Mouse (Mus musculus) embryonic facial prominence, embryonic 11.5 days (tissue): ENCODE results near the gene Elfn1. TPM values are rescaled to one million over a fixed set of nuclear protein-coding genes. Genes with fewer than 3 reads are reported as not detected.
A peak's percentile ranks its signal among the peaks of the same experiment; 100 is the strongest.

Experiments used
- ATAC-seq: fragments of 200-750 bp; cut with Nextera tagmentation; replicated peaks from 2 replicates; pipeline ENCODE4 v1.8.0; 2017; ENCODE audit warnings: low read depth; ENCODE audit not compliant: insufficient number of reproducible peaks, low FRiP score, low TSS enrichment
- DNase-seq: peaks from one replicate; pipeline ENCODE4 v3.0.0-alpha.2; 2015; ENCODE audit warnings: low spot score
- H3K27ac ChIP-seq: fragments of 300-500 bp; sonication (generic); replicated peaks from 2 replicates; pipeline ENCODE4 v1.5.1; 2014; ENCODE audit warnings: mild to moderate bottlenecking, low read depth, low read length, control low read depth
- H3K27me3 ChIP-seq: fragments of 300-500 bp; sonication (generic); 2 replicates; pipeline ENCODE4 v1.6.1; 2014; ENCODE audit warnings: mild to moderate bottlenecking, low read length, moderate library complexity, mixed read lengths; ENCODE audit not compliant: control insufficient read depth, insufficient read depth
- H3K36me3 ChIP-seq: fragments of 300-500 bp; sonication (generic); replicated peaks from 2 replicates; pipeline ENCODE4 v1.6.1; 2014; ENCODE audit warnings: low read depth, mild to moderate bottlenecking, low read length, moderate library complexity, mixed read lengths; ENCODE audit not compliant: control insufficient read depth, insufficient read depth
- H3K4me1 ChIP-seq: fragments of 300-500 bp; sonication (generic); 2 replicates; pipeline ENCODE4 v1.6.1; 2014; ENCODE audit warnings: low read length, mixed read lengths; ENCODE audit not compliant: control insufficient read depth, insufficient read depth
- H3K4me2 ChIP-seq: fragments of 300-500 bp; sonication (generic); 2 replicates; pipeline ENCODE4 v1.6.1; 2014; ENCODE audit warnings: low read depth, mild to moderate bottlenecking, control low read depth, low read length, moderate library complexity
- H3K4me3 ChIP-seq: fragments of 300-500 bp; sonication (generic); 2 replicates; pipeline ENCODE4 v1.5.1; 2014; ENCODE audit warnings: low read depth, low read length, control low read depth
- H3K9ac ChIP-seq: fragments of 300-500 bp; sonication (generic); replicated peaks from 2 replicates; pipeline ENCODE4 v1.6.1; 2014; ENCODE audit warnings: mild to moderate bottlenecking, control low read depth, low read length
- H3K9me3 ChIP-seq: fragments of 300-500 bp; sonication (generic); replicated peaks from 2 replicates; pipeline ENCODE4 v1.6.1; 2016; ENCODE audit warnings: mild to moderate bottlenecking, low read length, inconsistent platforms, mixed read lengths; ENCODE audit not compliant: control insufficient read depth
- WGBS: fragments of 180-500 bp; shearing (Covaris S2); extraction: QIAGEN DNeasy Blood & Tissue Kit; methylation state at CpG from one replicate; pipeline ENCODE4 v1.1.7; 2014; 5-methylcytosine and 5-hydroxymethylcytosine counted together
- polyA plus RNA-seq: library from polyadenylated mRNA; unstranded; fragments of >200 nt; fragmentation: Nextera tagmentation; extraction: Ambion mirVana; gene quantifications from 2 replicates; pipeline ENCODE4 v1.2.1, GENCODE M21; 2014

Elfn1 gene
- polyA plus RNA-seq, 1 experiment from 2014 or later = 0.27 TPM

GRCm38 (mm10) chr5:140008523-140008806 is 100.7 kb downstream of the Elfn1 start:
- H3K27me3 ChIP-seq = no peaks in the 10 kb centered on the region
- no peaks in the 10 kb centered on the region for H3K9me3 ChIP-seq
- 0 out of 2 replicates have a peak, but pooled peaks have one; percentile 32 for ATAC-seq
- no peak overlapping the region for H3K9ac ChIP-seq
- no peaks in the 10 kb centered on the region for H3K4me1 ChIP-seq
- H3K27ac ChIP-seq = no peak overlapping the region
- H3K36me3 ChIP-seq = no peaks in the 10 kb centered on the region
- WGBS = 72% methylated on average over 5 of the region's 5 CpGs
- no peak overlapping the region for H3K4me3 ChIP-seq
- no peak overlapping the region for H3K4me2 ChIP-seq
- no peak for DNase-seq

GRCm38 (mm10) chr5:140009083-140009655 is 101.4 kb downstream of the Elfn1 start:
- whole genome bisulfite sequencing = 72% methylated on average over 7 of the region's 7 CpGs
- Histone ChIP-seq H3K4me1 (no peaks in the 10 kb centered on the region), H3K4me2 (no peak overlapping the region), H3K4me3 (no peak overlapping the region), H3K27me3 (no peaks in the 10 kb centered on the region), H3K36me3 (no peaks in the 10 kb centered on the region), H3K9me3 (no peaks in the 10 kb centered on the region), H3K27ac (no peak overlapping the region), H3K9ac (no peak overlapping the region)
- DNase-seq = no peak
- ATAC-seq = no peak

- no peak overlapping the region for H3K4me3 ChIP-seq
- no peak overlapping the region for H3K4me2 ChIP-seq
- 87% methylated on average over 3 of the region's 3 CpGs for WGBS
- ATAC-seq (no peak), DNase-seq (no peak)
- no peak overlapping the region for H3K9ac ChIP-seq
- no peaks in the 10 kb centered on the region for H3K36me3 ChIP-seq
- H3K27ac ChIP-seq = no peak overlapping the region
- no peaks in the 10 kb centered on the region for H3K4me1 ChIP-seq
- no peaks in the 10 kb centered on the region for H3K27me3 ChIP-seq
- no peaks in the 10 kb centered on the region for H3K9me3 ChIP-seq
These were observed 102.7 kb downstream of the Elfn1 start for GRCm38 (mm10) chr5:140010405-140010804.

GRCm38 (mm10) chr5:140012286-140012967 is 104.7 kb downstream of the Elfn1 start:
- H3K27me3 ChIP-seq = no peaks in the 10 kb centered on the region
- ATAC-seq = no peak

GRCm38 (mm10) chr5:140013652-140014051 is 105.9 kb downstream of the Elfn1 start:
- H3K9ac ChIP-seq = no peak overlapping the region
- H3K9me3 ChIP-seq = no peaks in the 10 kb centered on the region
- ATAC-seq (no peak), DNase-seq (no peak)
- 74% methylated on average over 5 of the region's 5 CpGs for WGBS
- no peaks in the 10 kb centered on the region; the same call in 1 of the 2 replicates for H3K36me3 ChIP-seq
- H3K27ac ChIP-seq = no peak overlapping the region
- no peak overlapping the region for H3K4me3 ChIP-seq
- H3K4me2 ChIP-seq = no peak overlapping the region
- H3K27me3 ChIP-seq = no peaks in the 10 kb centered on the region
- H3K4me1 ChIP-seq = no peaks in the 10 kb centered on the region

More at GRCm38 (mm10) chr5:140012286-140012967, 104.7 kb downstream of the Elfn1 start:
- no peak for DNase-seq
- H3K9ac ChIP-seq = no peak overlapping the region
- no peaks in the 10 kb centered on the region for H3K4me1 ChIP-seq
- WGBS = 89% methylated on average over 12 of the region's 12 CpGs
- no peak overlapping the region for H3K4me2 ChIP-seq
- no peaks in the 10 kb centered on the region; the same call in 1 of the 2 replicates for H3K36me3 ChIP-seq
- no peak overlapping the region for H3K27ac ChIP-seq
- H3K4me3 ChIP-seq = no peak overlapping the region
- H3K9me3 ChIP-seq = no peaks in the 10 kb centered on the region

GRCm38 (mm10) chr5:140016896-140017295 is 109.2 kb downstream of the Elfn1 start:
- no peaks in the 10 kb centered on the region for H3K9me3 ChIP-seq
- no peak overlapping the region for H3K9ac ChIP-seq
- WGBS = 92% methylated on average over 1 of the region's 1 CpGs
- DNase-seq = no peak
- ATAC-seq = no peak
- no peak overlapping the region for H3K27ac ChIP-seq
- H3K4me1 ChIP-seq = no peaks in the 10 kb centered on the region
- H3K36me3 ChIP-seq = no peaks in the 10 kb centered on the region; the same call in 1 of the 2 replicates
- no peak overlapping the region for H3K4me2 ChIP-seq
- no peaks in the 10 kb centered on the region for H3K27me3 ChIP-seq
- H3K4me3 ChIP-seq = no peak overlapping the region

GRCm38 (mm10) chr5:140018780-140019179 is 111.0 kb downstream of the Elfn1 start:
- no peak overlapping the region for H3K4me2 ChIP-seq
- no peaks in the 10 kb centered on the region for H3K4me1 ChIP-seq
- H3K27me3 ChIP-seq = no peaks in the 10 kb centered on the region
- H3K9ac ChIP-seq = no peak overlapping the region
- no peak for ATAC-seq
- H3K9me3 ChIP-seq = no peaks in the 10 kb centered on the region
- no peak overlapping the region for H3K4me3 ChIP-seq
- DNase-seq = no peak
- no peaks in the 10 kb centered on the region; the same call in 1 of the 2 replicates for H3K36me3 ChIP-seq
- H3K27ac ChIP-seq = no peak overlapping the region
- WGBS = 92% methylated on average over 7 of the region's 7 CpGs

GRCm38 (mm10) chr5:140019616-140020015 is 111.9 kb downstream of the Elfn1 start:
- Histone ChIP-seq H3K27me3 (no peaks in the 10 kb centered on the region), H3K9me3 (no peaks in the 10 kb centered on the region), H3K4me1 (no peaks in the 10 kb centered on the region), H3K27ac (no peak overlapping the region), H3K4me2 (no peak overlapping the region), H3K4me3 (no peak overlapping the region), H3K36me3 (no peaks in the 10 kb centered on the region; the same call in 1 of the 2 replicates), H3K9ac (no peak overlapping the region)
- DNase-seq (no peak), ATAC-seq (no peak)
- WGBS = 88% methylated on average over 1 of the region's 1 CpGs
